Mouse (Mus musculus): Measurements from ENCODE around the gene Suox.
A peak's percentile ranks its signal among the peaks of the same experiment; 100 is the strongest.
"Not testable (repeated sequence)": the region's sequence is repeated elsewhere in the genome, so short reads cannot be mapped to it uniquely, and the experiment has no call there.

The Suox gene

GRCm38 (mm10) chr10:128626311-128627310 is 47.3 kb downstream of the Suox start, which contains the start of gene Rps26:
Gene Rps26 (minus strand): TSS chr10:128626747.
- peak; percentile 78 for DNase-seq (ENCODE audit: low spot score)

GRCm38 (mm10) chr10:128625287-128625894 is 48.5 kb downstream of the Suox start:
- no peak for DNase-seq (ENCODE audit: low spot score)

GRCm38 (mm10) chr10:128623106-128623613 is 50.7 kb downstream of the Suox start:
- not testable (repeated sequence) for DNase-seq (ENCODE audit: low spot score)

- no peak for DNase-seq (ENCODE audit: low spot score)
These were observed 51.2 kb downstream of the Suox start for GRCm38 (mm10) chr10:128622702-128623101.

GRCm38 (mm10) chr10:128621986-128622520 is 51.8 kb downstream of the Suox start:
- DNase-seq (ENCODE audit: low spot score): no peak

- DNase-seq (ENCODE audit: low spot score): no peak
These were observed 53.6 kb downstream of the Suox start for GRCm38 (mm10) chr10:128620241-128620640.

Measured in ovary, postnatal 14 days (tissue).